Mouse (Mus musculus): ENCODE results near the gene Frs3.
"Not testable (repeated sequence)": the region's sequence is repeated elsewhere in the genome, so short reads cannot be mapped to it uniquely, and the experiment has no call there.

Gene Frs3

GRCm38 (mm10) chr17:47688608-47689575 lies at the start of gene Frs3:
Gene Frs3 (plus strand): TSS chr17:47689030.
- DNase-seq (ENCODE audit: extremely low spot score, low read depth, low spot score): no peak

- DNase-seq (ENCODE audit: extremely low spot score, low read depth, low spot score): no peak
Measured at GRCm38 (mm10) chr17:47642992-47643391, 45.8 kb upstream of the Frs3 start.

- no peak for DNase-seq (ENCODE audit: extremely low spot score, low read depth, low spot score)
Measured at GRCm38 (mm10) chr17:47646683-47647082, 42.1 kb upstream of the Frs3 start.

GRCm38 (mm10) chr17:47648966-47649365 lies 39.9 kb upstream of the Frs3 start:
- DNase-seq (ENCODE audit: extremely low spot score, low read depth, low spot score): no peak

GRCm38 (mm10) chr17:47651953-47652352 lies 36.9 kb upstream of the Frs3 start:
- DNase-seq (ENCODE audit: extremely low spot score, low read depth, low spot score): no peak

- DNase-seq (ENCODE audit: extremely low spot score, low read depth, low spot score): not testable (repeated sequence)
Measured at GRCm38 (mm10) chr17:47654346-47654745, 34.5 kb upstream of the Frs3 start.

- no peak for DNase-seq (ENCODE audit: extremely low spot score, low read depth, low spot score)
Measured at GRCm38 (mm10) chr17:47655697-47656096, 33.1 kb upstream of the Frs3 start.

GRCm38 (mm10) chr17:47657901-47658300 lies 30.9 kb upstream of the Frs3 start:
- no peak for DNase-seq (ENCODE audit: extremely low spot score, low read depth, low spot score)

- no peak for DNase-seq (ENCODE audit: extremely low spot score, low read depth, low spot score)
Measured at GRCm38 (mm10) chr17:47658741-47659243, 30.0 kb upstream of the Frs3 start.

- DNase-seq (ENCODE audit: extremely low spot score, low read depth, low spot score): no peak
Measured at GRCm38 (mm10) chr17:47663009-47663713, 25.7 kb upstream of the Frs3 start.

GRCm38 (mm10) chr17:47664474-47664873 lies 24.4 kb upstream of the Frs3 start:
- DNase-seq (ENCODE audit: extremely low spot score, low read depth, low spot score): no peak

- no peak for DNase-seq (ENCODE audit: extremely low spot score, low read depth, low spot score)
Measured at GRCm38 (mm10) chr17:47669166-47669565, 19.7 kb upstream of the Frs3 start.

- no peak for DNase-seq (ENCODE audit: extremely low spot score, low read depth, low spot score)
Measured at GRCm38 (mm10) chr17:47671988-47672310, 16.9 kb upstream of the Frs3 start.

GRCm38 (mm10) chr17:47672311-47673111 lies 16.3 kb upstream of the Frs3 start:
- no peak for DNase-seq (ENCODE audit: extremely low spot score, low read depth, low spot score)

GRCm38 (mm10) chr17:47676581-47676980 lies 12.2 kb upstream of the Frs3 start:
- peak; percentile 68 for DNase-seq (ENCODE audit: extremely low spot score, low read depth, low spot score)

GRCm38 (mm10) chr17:47678238-47678637 lies 10.6 kb upstream of the Frs3 start:
- DNase-seq (ENCODE audit: extremely low spot score, low read depth, low spot score): no peak

- DNase-seq (ENCODE audit: extremely low spot score, low read depth, low spot score): no peak
Measured at GRCm38 (mm10) chr17:47678702-47679101, 10.1 kb upstream of the Frs3 start.

- DNase-seq (ENCODE audit: extremely low spot score, low read depth, low spot score): no peak
Measured at GRCm38 (mm10) chr17:47682836-47683235, 6.0 kb upstream of the Frs3 start.

- DNase-seq (ENCODE audit: extremely low spot score, low read depth, low spot score): peak; percentile 63
Measured at GRCm38 (mm10) chr17:47687409-47688343, 1.2 kb upstream of the Frs3 start.

- DNase-seq (ENCODE audit: extremely low spot score, low read depth, low spot score): no peak
Measured at GRCm38 (mm10) chr17:47688344-47688607, 554 bp upstream of the Frs3 start, which contains the start of gene Tomm6. Gene Tomm6 (minus strand): TSS chr17:47688386.

Measured in hindlimb bud, embryonic 11.5 days (tissue).